Mouse (Mus musculus) Patski (cell line): ENCODE measurements around the gene Epm2a. TPM values are rescaled to one million over a fixed set of nuclear protein-coding genes. Genes with fewer than 3 reads are reported as not detected.
"Not testable (repeated sequence)": the region's sequence is repeated elsewhere in the genome, so short reads cannot be mapped to it uniquely, and the experiment has no call there.

Experiments
- ATAC-seq: fragments of 100-300 bp; one replicate; pipeline ENCODE4 v1.8.0; 2021
- CTCF ChIA-PET: fragments of 350-600 bp; sonication (Branson Sonifier 250); formaldehyde crosslinking; loops from one replicate; lab custom pipeline; 2022; ENCODE audit warnings: inconsistent platforms; lab: Charles Lee
- POLR2A ChIA-PET: fragments of 350-600 bp; sonication (Branson Sonifier 250); formaldehyde crosslinking; loops from one replicate; lab custom pipeline; 2022; ENCODE audit warnings: antibody characterized with exemption, inconsistent platforms; lab: Charles Lee
- DNase-seq: peaks from one replicate; pipeline ENCODE4 v3.0.0-alpha.2; 2011; ENCODE audit warnings: low read depth, low spot score
- H3K27me3 ChIP-seq: fragments of 371-371 bp; one replicate; pipeline ENCODE4 v1.5.1; 2021
- CTCF ChIP-seq: fragments of 100-300 bp; IDR thresholded peaks from one replicate; pipeline ENCODE4 v1.5.1; 2021
- in situ Hi-C: fragments of 300-500 bp; cut with MboI; formaldehyde crosslinking; loops from 3 replicates; pipeline ENCODE4 v1.11.1; 2018; ENCODE audit warnings: low pct_unique_long_range_greater_than_20kb, mixed read lengths
- polyA plus RNA-seq: library from polyadenylated mRNA; unstranded; gene quantifications from one replicate; pipeline ENCODE4 v1.2.3, GENCODE M21; 2021

The Epm2a gene
- 3.2 TPM for polyA plus RNA-seq

DNA sequence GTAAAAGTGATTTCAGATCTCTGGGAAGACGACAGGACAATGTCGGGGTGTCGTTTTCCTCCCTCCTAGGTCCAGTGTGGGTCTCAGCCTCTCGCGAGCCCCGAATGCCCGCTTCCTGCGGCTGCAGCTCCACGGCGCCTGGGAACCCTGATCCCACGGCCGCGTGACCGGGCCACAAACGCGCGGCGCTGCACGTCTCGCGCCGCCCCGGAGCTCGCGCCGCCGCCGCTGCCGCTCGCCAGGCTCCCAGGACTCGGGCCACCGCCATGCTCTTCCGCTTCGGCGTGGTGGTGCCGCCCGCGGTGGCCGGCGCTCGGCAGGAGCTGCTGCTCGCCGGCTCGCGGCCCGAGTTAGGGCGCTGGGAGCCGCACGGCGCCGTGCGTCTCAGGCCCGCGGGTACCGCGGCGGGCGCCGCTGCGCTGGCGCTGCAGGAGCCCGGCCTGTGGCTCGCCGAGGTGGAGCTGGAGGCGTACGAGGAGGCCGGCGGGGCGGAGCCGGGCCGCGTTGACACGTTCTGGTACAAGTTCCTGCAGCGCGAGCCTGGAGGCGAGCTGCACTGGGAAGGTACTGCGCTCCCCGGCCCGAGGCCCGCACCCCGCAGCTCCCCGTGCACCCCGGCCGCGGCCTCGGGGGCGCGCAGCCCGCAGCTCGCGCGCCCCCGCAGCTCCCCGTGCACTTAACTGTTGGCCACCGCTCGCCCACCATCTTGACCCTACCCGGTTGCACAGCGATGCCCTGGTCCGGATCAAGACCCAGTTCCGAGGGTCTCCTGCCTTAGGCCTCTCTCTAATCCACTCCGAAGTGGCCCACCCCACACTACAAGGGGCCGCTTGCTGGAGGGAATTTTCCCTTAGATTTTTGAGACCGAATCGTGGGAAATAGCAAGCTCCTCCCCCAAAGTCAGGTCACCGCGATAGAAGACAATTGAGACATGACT, at the start of gene Epm2a:
Gene Epm2a (plus strand): TSS at position 200 of the 937 bp plus-strand sequence.
- DNase-seq (peak; percentile 22), ATAC-seq (peak; percentile 96)
- H3K27me3 ChIP-seq: no peaks in the 10 kb centered on the region
- no peak for TF ChIP-seq CTCF
- in situ Hi-C loops: no loop called here
- POLR2A ChIA-PET: no interaction called here
- CTCF ChIA-PET: interaction anchor here (0.9 to 3.5 kb wide), 5 partner anchors 12 to 37 kb away, joined by 3 to 13 read pairs (median 4); no protein-coding TSS in a partner anchor

DNA sequence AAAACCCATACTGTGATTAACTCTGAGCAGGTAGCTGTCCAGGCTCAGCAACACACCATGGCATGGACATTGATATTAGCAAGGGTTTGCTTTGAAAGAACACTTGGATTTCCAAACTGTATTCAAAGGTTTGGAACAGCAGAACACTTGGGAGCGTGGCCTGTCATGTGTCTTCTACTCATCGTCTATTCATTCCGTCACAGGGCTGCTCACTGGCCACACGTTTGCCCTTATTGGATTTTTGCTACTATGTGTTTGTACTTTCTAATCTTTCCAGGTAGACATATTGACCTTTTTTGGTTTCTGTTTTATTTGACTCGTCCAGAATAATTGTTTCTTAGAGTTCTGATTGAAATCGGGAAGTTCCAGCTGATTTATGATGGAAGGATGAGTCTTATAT, 44.8 kb upstream of the Epm2a start:
- TF ChIP-seq CTCF: no peak
- ChIA-PET CTCF (no interaction called here), POLR2A (no interaction called here)
- no peak for DNase-seq
- no peak for ATAC-seq
- in situ Hi-C loops: no loop called here
- no peaks in the 10 kb centered on the region for H3K27me3 ChIP-seq

DNA sequence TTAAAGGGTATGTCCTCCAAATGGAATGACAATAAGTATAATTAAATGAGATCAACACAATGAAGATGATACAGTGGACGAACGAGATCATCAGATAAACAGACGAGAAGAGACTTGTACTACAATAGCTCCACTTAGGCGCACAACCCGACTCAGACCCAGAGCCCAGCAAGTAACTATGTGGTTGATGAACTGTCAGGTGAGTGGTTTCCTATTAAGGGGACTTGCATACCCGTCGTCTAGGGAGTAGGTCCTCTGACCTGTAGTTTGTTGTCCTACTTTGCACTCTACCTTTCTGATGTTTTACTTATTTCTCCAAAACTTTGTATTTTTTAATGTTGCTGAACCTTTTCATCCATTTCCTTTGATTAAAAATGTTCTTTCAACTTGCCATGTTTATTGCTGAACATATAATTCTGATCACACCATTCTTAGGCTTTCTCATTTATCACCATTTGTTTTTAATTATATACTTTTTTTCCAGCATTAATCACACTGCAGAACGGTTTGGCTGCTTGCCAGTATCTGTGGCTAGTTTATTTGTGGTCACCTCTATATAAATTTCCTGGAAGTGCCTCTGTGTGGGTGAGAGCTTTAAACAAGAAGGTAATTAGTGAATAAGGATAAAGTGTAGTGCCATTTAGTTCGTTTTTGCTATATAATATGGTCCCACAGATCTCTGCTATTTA, 37.7 kb upstream of the Epm2a start:
- ATAC-seq: peak; percentile 26
- in situ Hi-C loops: no loop called here
- no peak for TF ChIP-seq CTCF

DNA sequence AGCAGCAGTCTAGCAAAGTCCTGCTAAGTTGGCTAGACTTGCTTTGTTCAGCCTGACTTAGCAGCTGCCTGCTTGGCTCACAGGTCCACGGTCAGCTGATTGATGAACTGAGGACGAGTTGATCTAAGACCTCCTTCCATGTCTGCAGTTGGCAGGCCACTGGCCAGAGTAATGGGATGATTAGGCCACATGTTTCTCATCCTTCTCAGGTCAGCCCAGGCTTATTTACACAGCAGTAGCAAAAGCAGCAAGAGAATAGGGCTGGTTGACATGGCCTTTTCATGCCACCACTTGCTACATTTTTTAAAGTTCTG, 37.2 kb upstream of the Epm2a start:
- ATAC-seq (peak; percentile 26), DNase-seq (no peak)
- no peak for TF ChIP-seq CTCF
- ChIA-PET CTCF (interaction anchor here (1.2 to 1.9 kb wide), 2 partner anchors 20 to 38 kb away, joined by 3 to 5 read pairs; partner anchors contain the start of gene Epm2a), POLR2A (no interaction called here)
- in situ Hi-C loops: no loop called here
- no peaks in the 10 kb centered on the region for H3K27me3 ChIP-seq

More for the DNA sequence above, 37.7 kb upstream of the Epm2a start:
- H3K27me3 ChIP-seq: no peaks in the 10 kb centered on the region
- ChIA-PET POLR2A (interaction anchor here (0.7 kb wide), 1 partner anchor 155 kb away, joined by 4 read pairs; no protein-coding TSS in a partner anchor), CTCF (interaction anchor here (1.5 to 1.9 kb wide), 2 partner anchors 21 kb away, joined by 4 to 5 read pairs; no protein-coding TSS in a partner anchor)
- no peak for DNase-seq

DNA sequence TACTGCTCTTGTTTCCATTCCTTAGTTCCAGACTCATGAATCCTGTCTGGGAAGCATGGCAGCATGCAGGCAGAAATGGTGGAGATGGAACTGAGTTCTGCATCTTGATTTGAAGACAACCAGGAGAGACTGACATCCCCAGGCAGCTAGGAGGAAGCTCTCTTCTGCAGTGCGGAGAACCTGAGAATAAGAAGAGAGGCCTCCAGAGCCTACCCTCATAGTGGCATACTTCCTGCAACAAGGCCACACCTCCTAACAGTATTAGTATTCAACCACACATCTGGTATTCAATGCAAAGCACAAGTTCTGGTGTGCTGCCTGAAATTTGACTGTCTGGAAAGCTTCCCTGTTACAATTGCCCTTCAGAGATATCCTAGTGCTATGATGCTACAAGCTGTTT, 33.3 kb upstream of the Epm2a start:
- CTCF ChIA-PET: interaction anchor here (1.2 kb wide), 1 partner anchor 34 kb away, joined by 3 read pairs; no protein-coding TSS in a partner anchor
- no peak for ATAC-seq
- TF ChIP-seq CTCF: no peak
- POLR2A ChIA-PET: no interaction called here
- no peak for DNase-seq
- no peaks in the 10 kb centered on the region for H3K27me3 ChIP-seq
- in situ Hi-C loops: no loop called here

DNA sequence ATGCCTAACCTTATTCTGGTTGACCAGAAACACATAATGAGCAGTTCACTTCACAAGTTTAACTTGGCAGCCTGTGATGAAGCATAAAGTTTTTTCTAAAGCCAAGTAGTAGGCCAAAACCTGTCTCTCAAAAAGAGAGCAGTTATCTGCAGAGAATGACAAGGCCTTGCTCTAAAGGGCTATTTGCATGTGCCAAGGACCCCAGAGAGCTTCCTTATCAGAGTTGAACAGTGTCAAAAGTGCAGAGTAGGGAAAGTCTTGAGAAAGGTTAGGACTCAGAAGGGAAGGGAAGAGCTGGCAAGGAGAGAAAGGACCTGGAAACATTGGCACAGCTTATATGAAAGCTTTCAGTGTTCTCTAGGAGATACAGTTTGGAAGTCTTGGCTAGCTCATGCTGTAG, 32.7 kb upstream of the Epm2a start:
- ATAC-seq (no peak), DNase-seq (no peak)
- CTCF ChIA-PET: interaction anchor here (1.2 kb wide), 1 partner anchor 33 kb away, joined by 3 read pairs; no protein-coding TSS in a partner anchor
- in situ Hi-C loops: no loop called here
- H3K27me3 ChIP-seq: no peaks in the 10 kb centered on the region
- no peak for TF ChIP-seq CTCF
- POLR2A ChIA-PET: no interaction called here

DNA sequence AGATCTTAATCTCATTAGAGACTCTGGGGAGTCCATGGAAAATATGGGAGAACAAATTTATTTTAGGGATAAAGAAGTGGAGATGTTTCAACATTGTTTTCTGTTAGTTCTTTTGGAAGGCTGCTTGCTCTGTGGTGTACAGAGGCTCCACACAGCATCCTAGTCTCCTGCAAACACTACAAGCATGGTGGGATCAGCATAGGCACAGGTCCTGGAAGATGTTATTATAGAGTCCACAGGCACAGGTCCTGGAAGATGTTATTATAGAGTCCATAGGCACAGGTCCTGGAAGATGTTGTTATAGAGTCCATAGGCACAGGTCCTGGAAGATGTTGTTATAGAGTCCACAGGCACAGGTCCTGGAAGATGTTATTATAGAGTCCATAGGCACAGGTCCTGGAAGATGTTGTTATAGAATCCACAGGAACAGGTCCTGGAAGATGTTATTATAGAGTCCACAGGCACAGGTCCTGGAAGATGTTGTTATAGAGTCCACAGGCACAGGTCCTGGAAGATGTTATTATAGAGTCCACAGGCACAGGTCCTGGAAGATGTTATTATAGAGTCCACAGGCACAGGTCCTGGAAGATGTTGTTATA, 25.2 kb upstream of the Epm2a start:
- POLR2A ChIA-PET, H3K27me3 ChIP-seq, ATAC-seq, in situ Hi-C loops, CTCF ChIA-PET, DNase-seq: not testable (repeated sequence)

DNA sequence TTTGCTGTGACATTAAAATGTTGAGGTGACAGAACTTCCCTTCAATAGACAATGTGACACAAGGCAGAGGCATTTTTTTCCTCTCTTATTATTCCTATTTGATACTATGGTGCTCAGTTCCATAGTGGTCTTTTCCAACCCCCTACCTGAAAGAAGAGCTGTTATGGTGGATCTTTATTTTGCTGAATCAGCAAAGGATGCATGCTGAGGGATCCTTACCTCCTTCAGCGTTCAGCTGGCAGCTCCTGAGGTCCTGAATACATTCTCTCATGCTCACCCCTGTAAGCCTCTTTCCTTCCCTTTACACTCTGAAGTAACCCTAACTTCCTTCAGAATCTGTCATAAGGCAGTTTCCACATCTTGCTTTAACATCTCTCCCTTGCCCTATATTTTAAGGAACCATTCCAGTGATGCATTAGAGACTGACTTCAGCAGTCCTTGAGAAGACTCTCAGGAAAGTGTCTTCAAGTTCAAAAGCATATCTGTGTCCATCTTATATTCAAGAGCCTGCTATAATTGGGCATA, 23.7 kb upstream of the Epm2a start:
- DNase-seq (no peak), ATAC-seq (no peak)
- no peaks in the 10 kb centered on the region for H3K27me3 ChIP-seq
- in situ Hi-C loops: no loop called here
- POLR2A ChIA-PET: no interaction called here
- CTCF ChIA-PET: no interaction called here
- no peak for TF ChIP-seq CTCF

DNA sequence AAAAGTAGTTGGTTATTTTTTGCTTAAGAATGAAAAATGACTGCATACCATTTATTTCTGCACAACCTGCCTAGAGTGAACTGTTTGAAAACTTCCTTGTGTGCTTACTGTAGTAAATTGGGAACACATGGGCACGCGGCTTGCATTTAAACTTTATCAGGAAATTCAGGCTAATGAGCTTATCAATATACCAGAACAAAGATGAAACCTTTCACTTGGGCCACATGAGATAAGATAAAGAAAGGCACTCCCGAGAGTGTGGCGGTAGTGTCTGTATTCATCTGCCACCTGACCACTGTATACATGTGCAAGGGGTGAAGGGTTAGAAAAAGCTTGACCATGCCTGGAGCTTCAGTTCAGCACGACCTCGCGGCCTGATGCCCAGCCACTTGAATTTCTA, 20.9 kb upstream of the Epm2a start:
- no peak for TF ChIP-seq CTCF
- in situ Hi-C loops: no loop called here
- ChIA-PET CTCF (interaction anchor here (0.9 to 1.6 kb wide), 5 partner anchors 12 to 36 kb away, joined by 3 to 4 read pairs (median 3); no protein-coding TSS in a partner anchor), POLR2A (no interaction called here)
- no peaks in the 10 kb centered on the region for H3K27me3 ChIP-seq
- no peak for DNase-seq
- ATAC-seq: no peak
